Mouse (Mus musculus) intestine, embryonic 15.5 days (tissue): Measurements from ENCODE around the gene Plekho2. TPM values are rescaled to one million over a fixed set of nuclear protein-coding genes. Genes with fewer than 3 reads are reported as not detected.

Experiments
- ATAC-seq: fragments of 200-750 bp; cut with Nextera tagmentation; 2 replicates; pipeline ENCODE4 v1.8.0; 2017; ENCODE audit warnings: moderate TSS enrichment, moderate library complexity
- H3K27ac ChIP-seq: fragments of 300-500 bp; sonication (generic); 2 replicates; pipeline ENCODE4 v1.5.1; 2015; ENCODE audit warnings: mild to moderate bottlenecking, inconsistent platforms
- H3K27me3 ChIP-seq: fragments of 300-500 bp; sonication (generic); replicated peaks from 2 replicates; pipeline ENCODE4 v1.6.1; 2015; ENCODE audit warnings: inconsistent platforms
- H3K36me3 ChIP-seq: fragments of 300-500 bp; sonication (generic); 2 replicates; pipeline ENCODE4 v1.6.1; 2015; ENCODE audit warnings: inconsistent platforms
- H3K4me1 ChIP-seq: fragments of 300-500 bp; sonication (generic); replicated peaks from 2 replicates; pipeline ENCODE4 v1.6.1; 2015; ENCODE audit warnings: inconsistent platforms
- H3K4me2 ChIP-seq: fragments of 300-500 bp; sonication (generic); replicated peaks from 2 replicates; pipeline ENCODE4 v1.6.1; 2015; ENCODE audit warnings: mild to moderate bottlenecking, inconsistent platforms
- H3K4me3 ChIP-seq: fragments of 300-500 bp; sonication (generic); replicated peaks from 2 replicates; pipeline ENCODE4 v1.5.1; 2015; ENCODE audit warnings: inconsistent platforms
- H3K9ac ChIP-seq: fragments of 300-500 bp; sonication (generic); 2 replicates; pipeline ENCODE4 v1.6.1; 2015; ENCODE audit warnings: inconsistent platforms
- H3K9me3 ChIP-seq: fragments of 300-500 bp; sonication (generic); 2 replicates; pipeline ENCODE4 v1.6.1; 2016; ENCODE audit warnings: inconsistent platforms
- WGBS: fragments of 180-500 bp; shearing (Covaris S2); methylation state at CpG from one replicate; pipeline ENCODE4 v1.1.7; 2015; 5-methylcytosine and 5-hydroxymethylcytosine counted together
- polyA plus RNA-seq: library from polyadenylated mRNA; unstranded; fragments of >200 nt; fragmentation: Nextera tagmentation; extraction: Ambion mirVana; gene quantifications from 2 replicates; pipeline ENCODE4 v1.2.1, GENCODE M21; 2015

Gene Plekho2
- polyA plus RNA-seq: 11.0 and 11.2 TPM in 2 replicates

GRCm38 (mm10) chr9:65579781-65580371 lies at the start of gene Plekho2:
TSS of gene Plekho2 (minus strand) at chr9:65580040.
- no peaks in the 10 kb centered on the region for H3K9me3 ChIP-seq
- H3K36me3 ChIP-seq: no peaks in the 10 kb centered on the region
- H3K9ac ChIP-seq: peak within 1 kb of the TSS; percentile 73
- peak within 1 kb of the TSS; percentile 80 for H3K27ac ChIP-seq
- H3K4me3 ChIP-seq: peak within 1 kb of the TSS; percentile 63
- H3K27me3 ChIP-seq: no peaks in the 10 kb centered on the region
- H3K4me2 ChIP-seq: peak within 1 kb of the TSS; percentile 87
- under 1% methylated on average over 44 of the region's 45 CpGs for WGBS
- peaks cover 47% of the 10 kb centered on the region for H3K4me1 ChIP-seq
- ATAC-seq: peak; percentile 93

- no peaks in the 10 kb centered on the region for H3K9me3 ChIP-seq
- peaks cover 17% of the 10 kb centered on the region for H3K4me1 ChIP-seq
- peak within 1 kb of the TSS; percentile 54; the same call in 1 of the 2 replicates for H3K27ac ChIP-seq
- no peaks in the 10 kb centered on the region for H3K36me3 ChIP-seq
- peaks cover 9% of the 10 kb centered on the region; the same call in 1 of the 2 replicates for H3K27me3 ChIP-seq
- peak within 1 kb of the TSS; percentile 74 for H3K4me3 ChIP-seq
- H3K9ac ChIP-seq: peak within 1 kb of the TSS; percentile 74
- 3% methylated on average over 38 of the region's 40 CpGs for WGBS
- peak within 1 kb of the TSS; percentile 99 for H3K4me2 ChIP-seq
- peak; percentile 21; the same call in 1 of the 2 replicates for ATAC-seq
Measured at GRCm38 (mm10) chr9:65629025-65629766, 49.4 kb upstream of the Plekho2 start, which contains the start of gene Rbpms2. TSS of gene Rbpms2 (plus strand) at chr9:65629648.

GRCm38 (mm10) chr9:65624266-65624665 lies 44.4 kb upstream of the Plekho2 start:
- H3K36me3 ChIP-seq: no peaks in the 10 kb centered on the region
- no peak overlapping the region for H3K9ac ChIP-seq
- 0 out of 2 replicates have a peak, but pooled peaks cover 5% of the 10 kb centered on the region for H3K27me3 ChIP-seq
- WGBS: 54% methylated on average over 2 of the region's 2 CpGs
- H3K27ac ChIP-seq: no peak overlapping the region
- H3K4me1 ChIP-seq: peaks cover 3% of the 10 kb centered on the region; the same call in 1 of the 2 replicates
- H3K4me2 ChIP-seq: no peak overlapping the region
- H3K9me3 ChIP-seq: no peaks in the 10 kb centered on the region
- no peak overlapping the region for H3K4me3 ChIP-seq
- ATAC-seq: no peak

GRCm38 (mm10) chr9:65622826-65623225 lies 43.0 kb upstream of the Plekho2 start:
- H3K9ac ChIP-seq: no peak overlapping the region
- no peak for ATAC-seq
- no peak overlapping the region for H3K4me2 ChIP-seq
- no peaks in the 10 kb centered on the region for H3K9me3 ChIP-seq
- WGBS: 82% methylated on average over 5 of the region's 5 CpGs
- H3K36me3 ChIP-seq: no peaks in the 10 kb centered on the region
- no peak overlapping the region for H3K27ac ChIP-seq
- no peaks in the 10 kb centered on the region for H3K27me3 ChIP-seq
- no peak overlapping the region for H3K4me3 ChIP-seq
- H3K4me1 ChIP-seq: no peaks in the 10 kb centered on the region

- Histone ChIP-seq H3K27ac (no peak overlapping the region), H3K36me3 (no peaks in the 10 kb centered on the region), H3K4me2 (no peak overlapping the region), H3K9ac (no peak overlapping the region), H3K9me3 (no peaks in the 10 kb centered on the region), H3K27me3 (no peaks in the 10 kb centered on the region), H3K4me3 (no peak overlapping the region), H3K4me1 (no peaks in the 10 kb centered on the region)
- ATAC-seq: no peak
- WGBS: 71% methylated on average over 2 of the region's 2 CpGs
Measured at GRCm38 (mm10) chr9:65621666-65622065, 41.8 kb upstream of the Plekho2 start.

GRCm38 (mm10) chr9:65621196-65621595 lies 41.4 kb upstream of the Plekho2 start:
- Histone ChIP-seq H3K9me3 (no peaks in the 10 kb centered on the region), H3K36me3 (no peaks in the 10 kb centered on the region), H3K27ac (no peak overlapping the region), H3K27me3 (no peaks in the 10 kb centered on the region), H3K4me3 (no peak overlapping the region), H3K4me1 (no peaks in the 10 kb centered on the region), H3K4me2 (no peak overlapping the region), H3K9ac (no peak overlapping the region)
- no peak for ATAC-seq
- 87% methylated on average over 4 of the region's 4 CpGs for WGBS

- Histone ChIP-seq H3K4me2 (no peak overlapping the region), H3K9me3 (no peaks in the 10 kb centered on the region), H3K27me3 (no peaks in the 10 kb centered on the region), H3K4me3 (no peak overlapping the region), H3K4me1 (no peaks in the 10 kb centered on the region), H3K9ac (no peak overlapping the region), H3K36me3 (no peaks in the 10 kb centered on the region), H3K27ac (no peak overlapping the region)
- no peak for ATAC-seq
- 58% methylated on average over 3 of the region's 3 CpGs for WGBS
Measured at GRCm38 (mm10) chr9:65619311-65619710, 39.5 kb upstream of the Plekho2 start.

GRCm38 (mm10) chr9:65613098-65613497 lies 33.3 kb upstream of the Plekho2 start:
- Histone ChIP-seq H3K36me3 (no peaks in the 10 kb centered on the region), H3K4me1 (no peaks in the 10 kb centered on the region), H3K27ac (no peak overlapping the region), H3K9me3 (no peaks in the 10 kb centered on the region), H3K4me3 (no peak overlapping the region), H3K4me2 (no peak overlapping the region), H3K9ac (no peak overlapping the region), H3K27me3 (no peaks in the 10 kb centered on the region)
- peak; percentile 41; the same call in 1 of the 2 replicates for ATAC-seq
- WGBS: 32% methylated on average over 2 of the region's 2 CpGs

- Histone ChIP-seq H3K4me3 (no peak overlapping the region), H3K9me3 (no peaks in the 10 kb centered on the region), H3K36me3 (no peaks in the 10 kb centered on the region), H3K27me3 (no peaks in the 10 kb centered on the region), H3K4me2 (no peak overlapping the region), H3K27ac (no peak overlapping the region), H3K9ac (no peak overlapping the region), H3K4me1 (no peaks in the 10 kb centered on the region)
- no peak for ATAC-seq
- WGBS: 68% methylated on average over 5 of the region's 5 CpGs
Measured at GRCm38 (mm10) chr9:65611969-65612486, 32.2 kb upstream of the Plekho2 start.

GRCm38 (mm10) chr9:65607120-65607519 lies 27.3 kb upstream of the Plekho2 start:
- H3K4me2 ChIP-seq: no peak overlapping the region
- peak overlapping the region; percentile 40; the same call in 1 of the 2 replicates for H3K27ac ChIP-seq
- 41% methylated on average over 2 of the region's 2 CpGs for WGBS
- no peak for ATAC-seq
- no peaks in the 10 kb centered on the region for H3K36me3 ChIP-seq
- no peaks in the 10 kb centered on the region for H3K27me3 ChIP-seq
- H3K4me1 ChIP-seq: 0 out of 2 replicates have a peak, but pooled peaks cover 5% of the 10 kb centered on the region
- H3K4me3 ChIP-seq: no peak overlapping the region
- no peaks in the 10 kb centered on the region for H3K9me3 ChIP-seq
- no peak overlapping the region for H3K9ac ChIP-seq

- Histone ChIP-seq H3K9me3 (no peaks in the 10 kb centered on the region), H3K4me2 (0 out of 2 replicates have a peak overlapping the region, but pooled peaks have one; percentile 19), H3K27me3 (no peaks in the 10 kb centered on the region), H3K4me3 (no peak overlapping the region), H3K36me3 (no peaks in the 10 kb centered on the region), H3K9ac (no peak overlapping the region), H3K27ac (peak overlapping the region; percentile 78), H3K4me1 (0 out of 2 replicates have a peak, but pooled peaks cover 5% of the 10 kb centered on the region)
- ATAC-seq: peak; percentile 62
- 48% methylated on average over 9 of the region's 9 CpGs for WGBS
Measured at GRCm38 (mm10) chr9:65606321-65607109, 26.7 kb upstream of the Plekho2 start.
